15 mouse cellular contexts compared by ENCODE assay signal in genomic region chr9:74912619-74913376, GRCm38 (mm10). TPM values are rescaled to one million over a fixed set of nuclear protein-coding genes. Genes with fewer than 3 reads are reported as not detected.
DNase-seq lines count a peak whose midpoint lies in the region; ATAC-seq and TF ChIP-seq lines count a peak whose summit lies in the region.
"Had no signal": no experiment of that assay in that cellular context is flagged by ENCODE, and none has a peak within 500 bp of the region (broad histone marks: within the 10 kb centered on the region; RNA-seq: fewer than 3 reads in every experiment).

No protein-coding gene starts in this region.

- ATAC-seq in midbrain, embryonic 11.5 days (ENCODE audit: low FRiP score): no peak
- no peak for ATAC-seq in midbrain, embryonic 14.5 days (ENCODE audit: low FRiP score, low TSS enrichment)
- ATAC-seq in erythroblast, adult 5-6 weeks (replicated peaks; ENCODE audit: low FRiP score, poor library complexity, severe bottlenecking): no peak
- no peak for ATAC-seq in liver, postnatal 0 days
- no peak for ATAC-seq in hindbrain, embryonic 16.5 days
- ATAC-seq: hindbrain, postnatal 0 days had no signal

- no peak for TF ChIP-seq CTCF in liver, postnatal 0 days (IDR thresholded peaks at IDR 0.05; ENCODE audit: low read depth)

- WGBS in midbrain, embryonic 11.5 days: 79% methylated on average over 19 of the region's 19 CpGs
- WGBS in midbrain, embryonic 14.5 days: 72% methylated on average over 19 of the region's 19 CpGs
- WGBS in liver, postnatal 0 days (ENCODE audit: insufficient replicate concordance): 68% methylated on average over 19 of the region's 19 CpGs
- WGBS in hindbrain, embryonic 16.5 days: 62% methylated on average over 19 of the region's 19 CpGs

- no peaks in the 10 kb centered on the region for H3K4me1 ChIP-seq in midbrain, embryonic 11.5 days (ENCODE audit: control insufficient read depth, insufficient read depth, low read length)
- no peaks in the 10 kb centered on the region for H3K4me1 ChIP-seq in midbrain, embryonic 14.5 days (ENCODE audit: control insufficient read depth, insufficient read depth, low read length)
- H3K4me1 ChIP-seq in liver, postnatal 0 days (ENCODE audit: insufficient read depth): no peaks in the 10 kb centered on the region
- no peaks in the 10 kb centered on the region for H3K4me1 ChIP-seq in hindbrain, embryonic 16.5 days (ENCODE audit: control insufficient read depth, insufficient read depth, low read depth, low read length)

- H3K27ac ChIP-seq in midbrain, embryonic 11.5 days (ENCODE audit: low read depth, low read length): no peak overlapping the region
- H3K27ac ChIP-seq in midbrain, embryonic 14.5 days (replicated peaks; ENCODE audit: low read depth, low read length): no peak overlapping the region
- no peak overlapping the region for H3K27ac ChIP-seq in liver, postnatal 0 days (ENCODE audit: low read depth)
- H3K27ac ChIP-seq in hindbrain, embryonic 16.5 days (ENCODE audit: low read depth, low read length): no peak overlapping the region
- H3K27ac ChIP-seq: hindbrain, postnatal 0 days; macrophage had no signal

- no peaks in the 10 kb centered on the region for H3K36me3 ChIP-seq in midbrain, embryonic 11.5 days (ENCODE audit: control insufficient read depth, insufficient read depth, low read length)
- no peaks in the 10 kb centered on the region for H3K36me3 ChIP-seq in midbrain, embryonic 14.5 days (ENCODE audit: control insufficient read depth, insufficient read depth, low read length)
- no peaks in the 10 kb centered on the region for H3K36me3 ChIP-seq in liver, postnatal 0 days (replicated peaks; ENCODE audit: insufficient read depth, low read length)
- no peaks in the 10 kb centered on the region for H3K36me3 ChIP-seq in hindbrain, embryonic 16.5 days (ENCODE audit: control insufficient read depth, insufficient read depth, low read length)
- H3K36me3 ChIP-seq: kidney, embryonic 15.5 days had no signal

- no peak overlapping the region for H3K9ac ChIP-seq in midbrain, embryonic 11.5 days (ENCODE audit: low read length)
- no peak overlapping the region for H3K9ac ChIP-seq in midbrain, embryonic 14.5 days (replicated peaks; ENCODE audit: low read length)
- no peak overlapping the region for H3K9ac ChIP-seq in liver, postnatal 0 days (replicated peaks)
- H3K9ac ChIP-seq in hindbrain, embryonic 16.5 days (ENCODE audit: low read depth, low read length): no peak overlapping the region
- H3K9ac ChIP-seq: kidney, embryonic 15.5 days had no signal

- no peak overlapping the region for H3K4me2 ChIP-seq in midbrain, embryonic 11.5 days
- no peak overlapping the region for H3K4me2 ChIP-seq in midbrain, embryonic 14.5 days (ENCODE audit: low read length)
- H3K4me2 ChIP-seq in liver, postnatal 0 days (ENCODE audit: low read depth, low read length): no peak overlapping the region
- no peak overlapping the region for H3K4me2 ChIP-seq in hindbrain, embryonic 16.5 days (ENCODE audit: low read length)
- H3K4me2 ChIP-seq: kidney, embryonic 15.5 days had no signal

- H3K9me3 ChIP-seq in midbrain, embryonic 11.5 days (ENCODE audit: control insufficient read depth, low read length): no peaks in the 10 kb centered on the region
- no peaks in the 10 kb centered on the region for H3K9me3 ChIP-seq in midbrain, embryonic 14.5 days (ENCODE audit: control insufficient read depth, low read length)
- H3K9me3 ChIP-seq in liver, postnatal 0 days (ENCODE audit: low read length): no peaks in the 10 kb centered on the region
- no peaks in the 10 kb centered on the region for H3K9me3 ChIP-seq in hindbrain, embryonic 16.5 days (ENCODE audit: control insufficient read depth, low read length)
- H3K9me3 ChIP-seq: kidney, embryonic 15.5 days had no signal

- no peak overlapping the region for H3K4me3 ChIP-seq in midbrain, embryonic 11.5 days (ENCODE audit: low read depth, low read length)
- no peak overlapping the region for H3K4me3 ChIP-seq in midbrain, embryonic 14.5 days (replicated peaks; ENCODE audit: low read depth, low read length)
- H3K4me3 ChIP-seq in liver, postnatal 0 days (ENCODE audit: low read depth, low read length): no peak overlapping the region
- H3K4me3 ChIP-seq in hindbrain, embryonic 16.5 days (ENCODE audit: low read length): no peak overlapping the region
- H3K4me3 ChIP-seq: kidney, embryonic 15.5 days had no signal

- no peaks in the 10 kb centered on the region for H3K27me3 ChIP-seq in midbrain, embryonic 11.5 days (ENCODE audit: control insufficient read depth, insufficient read depth, low read length)
- no peaks in the 10 kb centered on the region for H3K27me3 ChIP-seq in midbrain, embryonic 14.5 days (ENCODE audit: control insufficient read depth, insufficient read depth, low read length)
- H3K27me3 ChIP-seq in liver, postnatal 0 days (ENCODE audit: insufficient read depth, low read length): no peaks in the 10 kb centered on the region
- no peaks in the 10 kb centered on the region for H3K27me3 ChIP-seq in hindbrain, embryonic 16.5 days (replicated peaks; ENCODE audit: control insufficient read depth, insufficient read depth, low read length)
- H3K27me3 ChIP-seq: kidney, embryonic 15.5 days had no signal

- TF ChIP-seq EP300 in liver, postnatal 0 days (IDR thresholded peaks at IDR 0.05; ENCODE audit: low read depth): no peak

- peak; percentile 72 for DNase-seq in midbrain, embryonic 11.5 days (ENCODE audit: low spot score, missing footprints)
- DNase-seq in midbrain, embryonic 14.5 days: no peak
- DNase-seq in fibroblast of lung, adult 2 months (ENCODE audit: low read depth): peak; percentile 46
- DNase-seq in hindlimb bud, embryonic 11.5 days (ENCODE audit: extremely low spot score, low read depth, low spot score): peak; percentile 12
- no peak for DNase-seq in liver, postnatal 0 days
- DNase-seq: adrenal gland, postnatal 10 days; retina, postnatal 1 day; thymus, adult 18-20 months had no signal

RNA-seq across cellular contexts. Expression of gene Fam214a, which starts 39.9 kb away (rescaled TPM):
- 17.6 and 18.9 TPM in 2 replicates for polyA plus RNA-seq in midbrain, embryonic 11.5 days (2014; fragmentation: Nextera tagmentation; extraction: Ambion mirVana)
- 26.0 and 35.9 TPM in 2 replicates for polyA plus RNA-seq in midbrain, embryonic 14.5 days (2014; fragmentation: Nextera tagmentation; extraction: Ambion mirVana)
- 1.0 and 3.8 TPM in 2 replicates for total RNA-seq in erythroblast, adult 5-6 weeks (2015; ENCODE audit: low replicate concordance)
- total RNA-seq in erythroblast, adult 5-6 weeks (2017; ENCODE audit: low replicate concordance): 1.3 and 2.8 TPM in 2 replicates
- polyA plus RNA-seq in liver, postnatal 0 days (2015; fragmentation: Nextera tagmentation; extraction: Ambion mirVana): 4.8 and 6.4 TPM in 2 replicates
- polyA plus RNA-seq in hindbrain, embryonic 16.5 days (2015; fragmentation: Nextera tagmentation; extraction: Ambion mirVana): 20.5 and 22.3 TPM in 2 replicates

RNA-seq across cellular contexts. Expression of gene Onecut1, which starts 51.1 kb away (rescaled TPM):
- polyA plus RNA-seq in midbrain, embryonic 11.5 days (2014; fragmentation: Nextera tagmentation; extraction: Ambion mirVana): 14.7 and 14.8 TPM in 2 replicates
- polyA plus RNA-seq in midbrain, embryonic 14.5 days (2014; fragmentation: Nextera tagmentation; extraction: Ambion mirVana): 7.6 and 9.1 TPM in 2 replicates
- total RNA-seq in erythroblast, adult 5-6 weeks (2015; ENCODE audit: low replicate concordance): not detected in 2 replicates
- not detected in 2 replicates for total RNA-seq in erythroblast, adult 5-6 weeks (2017; ENCODE audit: low replicate concordance)
- polyA plus RNA-seq in liver, postnatal 0 days (2015; fragmentation: Nextera tagmentation; extraction: Ambion mirVana): 7.5 and 9.1 TPM in 2 replicates
- 3.4 and 4.6 TPM in 2 replicates for polyA plus RNA-seq in hindbrain, embryonic 16.5 days (2015; fragmentation: Nextera tagmentation; extraction: Ambion mirVana)
- total RNA-seq: gastrocnemius, postnatal 4 days had no signal
- polyA plus RNA-seq: heart, embryonic 16.5 days; macrophage had no signal

Comparison
In these comparisons a context has a peak if more than half of its experiments do, and no peak if none do; other contexts are left out.
1. DNase-seq: peak in midbrain, embryonic 11.5 days (single experiment), fibroblast of lung, adult 2 months (single experiment) and hindlimb bud, embryonic 11.5 days (single experiment); none in midbrain, embryonic 14.5 days (single experiment) and liver, postnatal 0 days (single experiment).